Mouse (Mus musculus) embryonic facial prominence, embryonic 10.5 days (tissue): ENCODE results near the gene Folr1. TPM values are rescaled to one million over a fixed set of nuclear protein-coding genes. Genes with fewer than 3 reads are reported as not detected.
A peak's percentile ranks its signal among the peaks of the same experiment; 100 is the strongest.

Experiments
- DNase-seq: peaks from one replicate; pipeline ENCODE4 v3.0.0-alpha.2; 2017; ENCODE audit warnings: low spot score
- H3K27ac ChIP-seq: fragments of 300-500 bp; sonication (generic); replicated peaks from 2 replicates; pipeline ENCODE4 v1.5.1; 2016; ENCODE audit warnings: mild to moderate bottlenecking
- H3K27me3 ChIP-seq: fragments of 300-500 bp; sonication (generic); replicated peaks from 2 replicates; pipeline ENCODE4 v1.6.1; 2016; ENCODE audit warnings: low read depth, mild to moderate bottlenecking; ENCODE audit not compliant: poor library complexity, severe bottlenecking
- H3K36me3 ChIP-seq: fragments of 300-500 bp; sonication (generic); replicated peaks from 2 replicates; pipeline ENCODE4 v1.6.1; 2016; ENCODE audit warnings: mild to moderate bottlenecking, moderate library complexity
- H3K4me1 ChIP-seq: fragments of 300-500 bp; sonication (generic); 2 replicates; pipeline ENCODE4 v1.6.1; 2016
- H3K4me3 ChIP-seq: fragments of 300-500 bp; sonication (generic); 2 replicates; pipeline ENCODE4 v1.5.1; 2016; ENCODE audit warnings: mild to moderate bottlenecking, moderate library complexity
- H3K9me3 ChIP-seq: fragments of 300-500 bp; sonication (generic); 2 replicates; pipeline ENCODE4 v1.6.1; 2016; ENCODE audit warnings: mild to moderate bottlenecking
- WGBS: fragments of 180-500 bp; shearing (Covaris S2); methylation state at CpG from one replicate; pipeline ENCODE4 v1.1.7; 2016; 5-methylcytosine and 5-hydroxymethylcytosine counted together
- microRNA-seq: library from miRNA; unstranded; fragments of <30 nt; microRNA quantifications from one replicate; pipeline ENCODE4, GENCODE M21; 2017
- polyA plus RNA-seq: library from polyadenylated mRNA; unstranded; fragments of >200 nt; fragmentation: Nextera tagmentation; extraction: Ambion mirVana; gene quantifications from 2 replicates; pipeline ENCODE4 v1.2.1, GENCODE M21; 2016

Folr1 gene
- polyA plus RNA-seq, 1 experiment from 2014 or later, result 1.2 TPM

DNA sequence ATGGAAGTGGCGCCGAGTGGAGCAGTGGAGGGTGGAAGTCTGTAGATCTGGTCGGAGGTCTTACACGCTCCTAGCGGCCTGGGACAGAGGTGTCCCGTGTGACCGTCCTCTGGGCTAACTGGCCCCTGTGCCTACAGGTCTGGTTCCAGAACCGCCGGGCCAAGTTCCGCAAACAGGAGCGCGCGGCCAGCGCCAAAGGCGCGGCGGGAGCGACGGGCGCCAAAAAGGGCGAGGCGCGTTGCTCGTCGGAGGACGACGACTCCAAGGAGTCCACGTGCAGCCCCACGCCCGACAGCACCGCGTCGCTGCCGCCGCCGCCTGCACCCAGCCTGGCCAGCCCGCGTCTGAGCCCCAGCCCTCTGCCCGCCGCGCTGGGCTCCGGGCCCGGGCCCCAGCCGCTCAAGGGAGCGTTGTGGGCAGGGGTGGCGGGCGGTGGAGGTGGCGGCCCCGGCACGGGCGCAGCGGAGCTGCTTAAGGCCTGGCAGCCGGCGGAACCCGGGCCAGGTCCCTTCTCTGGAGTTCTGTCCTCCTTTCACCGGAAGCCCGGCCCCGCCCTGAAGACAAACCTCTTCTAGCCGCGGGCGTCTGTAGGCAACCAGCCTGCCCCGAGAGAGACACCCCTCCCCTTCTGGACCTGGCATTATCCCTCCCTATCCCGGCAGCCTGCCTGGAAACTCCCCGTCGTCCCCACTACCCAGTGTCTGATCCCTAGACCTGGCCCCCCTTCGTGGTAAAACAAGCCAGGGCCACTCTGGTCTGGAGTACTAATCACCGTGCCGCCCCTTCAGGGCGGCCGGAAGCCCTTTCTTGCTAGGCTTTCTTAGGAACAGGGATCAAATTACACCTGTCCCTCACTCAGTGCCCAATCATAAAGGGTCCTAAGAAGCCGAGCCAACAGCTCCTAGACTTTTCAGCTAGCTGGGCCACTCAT is 48.8 kb downstream of the Folr1 start:
- WGBS, result under 1% methylated on average over 71 of the region's 71 CpGs
- H3K27ac ChIP-seq, result peak overlapping the region; percentile 90
- peaks cover 42% of the 10 kb centered on the region for H3K36me3 ChIP-seq
- peak overlapping the region; percentile 64 for H3K4me3 ChIP-seq
- H3K27me3 ChIP-seq, result peaks cover 75% of the 10 kb centered on the region
- H3K9me3 ChIP-seq, result no peaks in the 10 kb centered on the region
- H3K4me1 ChIP-seq, result peaks cover 55% of the 10 kb centered on the region
- peak; percentile 88 for DNase-seq

DNA sequence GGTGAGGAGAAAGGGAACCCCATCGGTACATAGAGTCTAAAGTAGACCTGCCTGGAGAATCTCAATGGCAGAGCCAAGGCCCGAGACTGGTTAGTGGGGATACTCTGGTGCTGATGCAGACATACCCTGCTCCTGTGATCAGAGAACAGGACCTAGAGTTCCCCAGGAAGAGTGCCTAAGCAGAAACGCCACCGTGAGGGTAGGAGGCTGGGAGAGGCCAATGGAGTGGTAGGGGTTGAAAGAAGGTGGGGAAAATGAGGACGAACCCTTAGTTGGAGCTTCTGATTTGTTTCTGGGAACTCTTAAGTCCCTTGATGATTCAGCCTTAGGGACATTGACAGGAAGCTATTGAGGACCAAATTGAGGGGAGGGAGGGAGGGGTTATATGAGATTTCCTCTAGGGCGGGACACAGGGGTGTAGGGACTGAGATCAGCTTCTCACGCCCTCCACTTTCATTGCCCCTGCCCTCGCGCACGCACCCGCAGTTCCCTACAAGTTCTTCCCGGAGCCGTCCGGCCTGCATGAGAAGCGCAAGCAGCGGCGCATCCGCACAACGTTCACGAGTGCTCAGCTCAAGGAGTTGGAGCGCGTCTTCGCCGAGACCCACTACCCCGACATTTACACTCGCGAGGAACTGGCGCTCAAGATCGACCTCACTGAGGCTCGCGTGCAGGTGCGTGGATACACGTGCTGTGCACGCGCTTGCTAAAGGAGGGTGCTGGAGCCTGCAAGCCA is 50.1 kb downstream of the Folr1 start:
- H3K4me1 ChIP-seq, result peaks cover 55% of the 10 kb centered on the region
- H3K27me3 ChIP-seq, result peaks cover 89% of the 10 kb centered on the region
- no peaks in the 10 kb centered on the region for H3K9me3 ChIP-seq
- peak overlapping the region; percentile 64 for H3K4me3 ChIP-seq
- DNase-seq, result peak; percentile 55
- peaks cover 29% of the 10 kb centered on the region for H3K36me3 ChIP-seq
- 2% methylated on average over 35 of the region's 35 CpGs for WGBS
- H3K27ac ChIP-seq, result no peak overlapping the region; the same call in 1 of the 2 replicates

DNA sequence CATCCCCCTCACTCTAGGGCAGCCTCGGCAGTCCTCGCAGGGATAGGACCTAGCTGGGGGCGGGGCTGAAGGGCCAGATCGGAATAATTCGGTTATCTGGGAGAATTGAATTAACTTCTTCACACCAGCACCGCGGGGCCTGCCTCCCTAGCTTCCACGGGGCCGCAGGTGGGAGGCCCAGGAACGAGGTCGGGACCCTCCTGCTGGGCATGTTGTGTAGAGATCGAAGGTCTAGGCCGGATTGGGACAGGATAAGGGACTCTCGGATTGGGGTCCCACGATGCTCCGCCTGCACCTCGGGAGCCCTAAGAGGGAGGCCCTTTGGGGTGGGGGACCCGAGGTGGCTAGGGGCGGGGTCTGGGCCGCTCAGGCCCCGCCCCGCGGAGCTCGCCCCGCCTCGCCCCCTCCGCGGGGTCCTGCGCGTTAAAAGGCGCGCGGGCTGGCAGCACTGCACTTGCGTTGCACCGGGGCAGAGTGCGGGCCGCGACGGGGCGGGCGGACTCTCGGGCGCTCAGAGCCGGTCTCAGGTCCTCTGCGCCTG is 52.7 kb downstream of the Folr1 start, which contains the start of gene Phox2a:
Gene Phox2a, plus strand, starts transcription at position 453 of the 541 bp plus-strand sequence.
- peaks cover 41% of the 10 kb centered on the region for H3K4me1 ChIP-seq
- peak; percentile 36 for DNase-seq

More for the DNA sequence above, 52.7 kb downstream of the Folr1 start, which contains the start of gene Phox2a:
- H3K27me3 ChIP-seq, result peaks cover 78% of the 10 kb centered on the region
- no peaks in the 10 kb centered on the region for H3K9me3 ChIP-seq
- H3K27ac ChIP-seq, result no peak within 1 kb of the TSS; the same call in 1 of the 2 replicates
- H3K36me3 ChIP-seq, result peaks cover 3% of the 10 kb centered on the region
- peak within 1 kb of the TSS; percentile 52 for H3K4me3 ChIP-seq
- 1% methylated on average over 45 of the region's 45 CpGs for WGBS

Small RNA genes lying within 50 kb of the gene (microRNA-seq; reads per million reads assigned to microRNA genes)
- not detected for gene Gm22655

Other genes with a start within 250 kb of the Folr1 start
- 56.2 and 58.3 TPM in 2 replicates for gene Clpb, start 207.2 kb downstream of the Folr1 start, polyA plus RNA-seq
- gene Phox2a, start 52.5 kb downstream of the Folr1 start, polyA plus RNA-seq, result 0.26 and 1.2 TPM in 2 replicates
- gene Inppl1, start 32.6 kb downstream of the Folr1 start, polyA plus RNA-seq, result 38.4 and 46.7 TPM in 2 replicates
- 0.49 TPM in 1 of 2 replicates, not detected in the other for gene Folr2, start 13.6 kb downstream of the Folr1 start, polyA plus RNA-seq
- 118 and 119 TPM in 2 replicates for gene Anapc15, start 7.1 kb downstream of the Folr1 start, polyA plus RNA-seq
- gene Lamtor1, start 35.1 kb upstream of the Folr1 start, polyA plus RNA-seq, result 159 and 168 TPM in 2 replicates
- gene Tomt, start 35.6 kb upstream of the Folr1 start, polyA plus RNA-seq, result 0.59 and 0.72 TPM in 2 replicates
- 9.4 and 9.7 TPM in 2 replicates for gene Lrrc51, start 63.1 kb upstream of the Folr1 start, polyA plus RNA-seq
- gene Numa1, start 63.3 kb upstream of the Folr1 start, polyA plus RNA-seq, result 110 and 113 TPM in 2 replicates
- 3.0 and 3.4 TPM in 2 replicates for gene Il18bp, start 147.9 kb upstream of the Folr1 start, polyA plus RNA-seq
- 28.4 and 30.9 TPM in 2 replicates for gene Rnf121, start 194.7 kb upstream of the Folr1 start, polyA plus RNA-seq
- gene Xndc1, start 194.7 kb upstream of the Folr1 start, polyA plus RNA-seq, result 43.3 and 44.5 TPM in 2 replicates
- 2.5 and 2.6 TPM in 2 replicates for gene Xntrpc, start 194.9 kb upstream of the Folr1 start, polyA plus RNA-seq
- gene Trpc2, start 212.3 kb upstream of the Folr1 start, polyA plus RNA-seq, result 0.17 TPM in 1 of 2 replicates, not detected in the other
- 1.1 TPM in 2 replicates for gene Art1, start 231.0 kb upstream of the Folr1 start, polyA plus RNA-seq
- 2.6 and 3.0 TPM in 2 replicates for gene Art5, start 238.7 kb upstream of the Folr1 start, polyA plus RNA-seq
- not detected in 2 replicates for gene Chrna10, start 246.0 kb upstream of the Folr1 start, polyA plus RNA-seq